22 mouse cellular contexts compared by ENCODE assay signal in the genomic region with DNA sequence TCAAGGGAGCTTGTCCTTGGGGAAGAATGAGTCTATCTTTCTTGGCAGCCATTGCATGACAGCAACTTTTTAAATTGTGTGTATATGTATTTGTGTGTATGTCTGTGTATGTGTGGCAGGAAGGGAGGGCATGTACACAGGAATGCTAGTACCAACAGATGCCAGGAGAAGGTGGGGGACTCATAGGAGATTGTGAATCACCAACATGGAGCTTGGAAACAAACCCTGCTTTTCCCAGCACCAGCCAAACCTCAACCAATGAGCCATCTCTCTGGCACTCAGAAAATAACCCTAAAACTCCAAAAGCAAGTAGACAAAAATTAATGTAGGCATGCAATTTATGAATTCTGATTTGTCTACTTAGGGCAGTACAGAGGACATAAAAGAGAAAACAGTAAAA.
DNase-seq lines count a peak whose midpoint lies in the region; ATAC-seq and TF ChIP-seq lines count a peak whose summit lies in the region.
"Had no signal": no experiment of that assay in that cellular context is flagged by ENCODE, and none has a peak within 500 bp of the region (broad histone marks: within the 10 kb centered on the region; RNA-seq: fewer than 3 reads in every experiment).

No protein-coding gene starts in this region.

- no peaks in the 10 kb centered on the region for H3K4me1 ChIP-seq in forebrain, embryonic 14.5 days (ENCODE audit: control insufficient read depth, insufficient read depth, low read length)
- H3K4me1 ChIP-seq: embryonic facial prominence, embryonic 10.5 days; embryonic facial prominence, embryonic 12.5 days; forebrain, embryonic 10.5 days; forebrain, embryonic 12.5 days; forebrain, embryonic 15.5 days had no signal

- no peaks in the 10 kb centered on the region for H3K27me3 ChIP-seq in C2C12 (ENCODE audit: control insufficient read depth, insufficient read depth, insufficient read length)
- no peaks in the 10 kb centered on the region for H3K27me3 ChIP-seq in forebrain, embryonic 14.5 days (replicated peaks; ENCODE audit: control insufficient read depth, insufficient read depth, low read length)
- H3K27me3 ChIP-seq: embryonic facial prominence, embryonic 12.5 days; forebrain, embryonic 12.5 days; forebrain, embryonic 15.5 days had no signal

- H3K36me3 ChIP-seq in C2C12 (ENCODE audit: control insufficient read depth, insufficient read depth), result no peaks in the 10 kb centered on the region
- H3K36me3 ChIP-seq in forebrain, embryonic 14.5 days (ENCODE audit: control insufficient read depth, insufficient read depth, low read length), result no peaks in the 10 kb centered on the region
- H3K36me3 ChIP-seq: embryonic facial prominence, embryonic 10.5 days; embryonic facial prominence, embryonic 12.5 days; forebrain, embryonic 10.5 days; forebrain, embryonic 12.5 days; forebrain, embryonic 15.5 days had no signal

- no peaks in the 10 kb centered on the region for H3K79me2 ChIP-seq in C2C12 (ENCODE audit: control insufficient read depth, insufficient read depth)

- peak; percentile 39 for DNase-seq in heart, adult 11 months
- DNase-seq in heart, adult 8-10 months (ENCODE audit: low spot score), result no peak
- DNase-seq in NIH3T3 (ENCODE audit: low read depth), result peak; percentile 71
- no peak for DNase-seq in adrenal gland, adult 8-10 months
- DNase-seq in forebrain, embryonic 14.5 days (ENCODE audit: low spot score), result no peak
- DNase-seq: adrenal gland, adult 2 months; adrenal gland, postnatal 14 days; adrenal gland, postnatal 36 days; B cell, adult 2 months; cerebellum, adult 11-12 months; cerebellum, adult 2 months; cerebellum, adult 9-10 months; cerebellum, postnatal 10 days; cerebellum, postnatal 25 days; forebrain, postnatal 0 days had no signal

- TF ChIP-seq CTCF in C2C12 (IDR thresholded peaks at IDR 0.05; ENCODE audit: control insufficient read depth, insufficient read depth, insufficient read length), result no peak

- H3ac ChIP-seq in C2C12 (ENCODE audit: control insufficient read depth, insufficient read length, low read depth), result no peak overlapping the region

- H3K27ac ChIP-seq in forebrain, embryonic 14.5 days (ENCODE audit: low read depth, low read length), result no peak overlapping the region
- H3K27ac ChIP-seq: embryonic facial prominence, embryonic 10.5 days; embryonic facial prominence, embryonic 12.5 days; forebrain, embryonic 10.5 days; forebrain, embryonic 12.5 days; forebrain, embryonic 15.5 days had no signal

- H3K9me3 ChIP-seq in forebrain, embryonic 14.5 days (replicated peaks; ENCODE audit: control insufficient read depth, low read length), result no peaks in the 10 kb centered on the region
- H3K9me3 ChIP-seq: embryonic facial prominence, embryonic 10.5 days; embryonic facial prominence, embryonic 12.5 days; forebrain, embryonic 10.5 days; forebrain, embryonic 12.5 days; forebrain, embryonic 15.5 days had no signal

- ATAC-seq in forebrain, embryonic 14.5 days, result no peak
- ATAC-seq in monocyte, adult 5-6 weeks (replicated peaks; ENCODE audit: insufficient number of reproducible peaks, low FRiP score, low TSS enrichment, poor library complexity, severe bottlenecking), result no peak
- ATAC-seq: forebrain, embryonic 15.5 days; forebrain, postnatal 0 days had no signal

- no peak overlapping the region for H3K4me3 ChIP-seq in C2C12 (ENCODE audit: insufficient read depth, poor library complexity, severe bottlenecking)
- H3K4me3 ChIP-seq in forebrain, embryonic 14.5 days (ENCODE audit: low read depth, low read length), result no peak overlapping the region
- H3K4me3 ChIP-seq: embryonic facial prominence, embryonic 10.5 days; embryonic facial prominence, embryonic 12.5 days; forebrain, embryonic 10.5 days; forebrain, embryonic 12.5 days; forebrain, embryonic 15.5 days had no signal

- H3K79me3 ChIP-seq in C2C12 (ENCODE audit: low read depth), result no peaks in the 10 kb centered on the region

- no peak overlapping the region for H3K4me2 ChIP-seq in forebrain, embryonic 14.5 days (ENCODE audit: low read length)
- H3K4me2 ChIP-seq: embryonic facial prominence, embryonic 12.5 days; forebrain, embryonic 12.5 days; forebrain, embryonic 15.5 days had no signal

- no peak overlapping the region for H3K9ac ChIP-seq in forebrain, embryonic 14.5 days (ENCODE audit: low read length)
- H3K9ac ChIP-seq: embryonic facial prominence, embryonic 12.5 days; forebrain, embryonic 12.5 days; forebrain, embryonic 15.5 days; forebrain, postnatal 0 days had no signal

TF ChIP-seq in C2C12, 6 proteins besides CTCF, POLR2A, EP300 and RAD21:
- TF ChIP-seq FOSL1 (IDR thresholded peaks at IDR 0.05; ENCODE audit: insufficient read depth, low read length, poor library complexity, severe bottlenecking) (peak; percentile 24), MAX (IDR thresholded peaks at IDR 0.05) (no peak)

Comparison
In these comparisons a context has a peak if more than half of its experiments do, and no peak if none do; other contexts are left out.
1. DNase-seq: peak in heart, adult 11 months (single experiment) and NIH3T3 (single experiment); none in heart, adult 8-10 months (single experiment), adrenal gland, adult 8-10 months (single experiment) and forebrain, embryonic 14.5 days (single experiment).